Comparison of ENCODE assay signal across 8 mouse cellular contexts in genomic region chr13:51793425-51793891, GRCm38 (mm10). TPM values are rescaled to one million over a fixed set of nuclear protein-coding genes. Genes with fewer than 3 reads are reported as not detected.
DNase-seq lines count a peak whose midpoint lies in the region; ATAC-seq lines count a peak whose summit lies in the region.

TSS of gene Sema4d (minus strand) at chr13:51793747.

- no peaks in the 10 kb centered on the region for H3K9me3 ChIP-seq in hindbrain, embryonic 14.5 days (ENCODE audit: control insufficient read depth, low read length)

- 0% methylated on average over 32 of the region's 52 CpGs for WGBS in hindbrain, embryonic 14.5 days

- H3K9ac ChIP-seq in hindbrain, embryonic 14.5 days, result peak within 1 kb of the TSS; percentile 93

- H3K4me2 ChIP-seq in hindbrain, embryonic 14.5 days (replicated peaks), result peak within 1 kb of the TSS; percentile 99

- ATAC-seq in hindbrain, embryonic 14.5 days (ENCODE audit: low FRiP score), result peak; percentile 75

- H3K4me3 ChIP-seq in hindbrain, embryonic 14.5 days (replicated peaks; ENCODE audit: low read length), result peak within 1 kb of the TSS; percentile 85

- H3K4me1 ChIP-seq in hindbrain, embryonic 14.5 days (replicated peaks; ENCODE audit: control insufficient read depth, insufficient read depth, low read length), result peaks cover 22% of the 10 kb centered on the region

- DNase-seq in T-cell, adult 2 months (ENCODE audit: low spot score), result peak; percentile 53
- peak; percentile 73 for DNase-seq in cerebellum, adult 8-10 months
- DNase-seq in frontal cortex, adult 2 months (ENCODE audit: extremely low spot score in 1 of 2, low spot score in 1 of 2), result peak in 1 of 2 experiments; percentile 72
- peak; percentile 75 for DNase-seq in hindbrain, embryonic 14.5 days (ENCODE audit: low spot score)
- DNase-seq in layer of hippocampus, postnatal 36 days, result peak; percentile 56 to 66
- DNase-seq in lung, postnatal 36 days, result peak; percentile 70
- DNase-seq in retina, postnatal 7 days (ENCODE audit: low read depth, low spot score), result peak; percentile 52
- DNase-seq in thymus, postnatal 4 days, result peak; percentile 90

- peak within 1 kb of the TSS; percentile 84 for H3K27ac ChIP-seq in hindbrain, embryonic 14.5 days

- H3K36me3 ChIP-seq in hindbrain, embryonic 14.5 days (replicated peaks; ENCODE audit: control insufficient read depth, insufficient read depth), result no peaks in the 10 kb centered on the region

- H3K27me3 ChIP-seq in hindbrain, embryonic 14.5 days (ENCODE audit: control insufficient read depth, insufficient read depth, low read length), result 0 out of 2 replicates have a peak, but pooled peaks cover 4% of the 10 kb centered on the region

RNA-seq across cellular contexts. Expression of gene Sema4d, which starts in this region (rescaled TPM):
- polyA plus RNA-seq in frontal cortex, adult 2 months (2012; rRNA removed), result 80.9 and 95.5 TPM in 2 replicates
- 16.2 and 17.8 TPM in 2 replicates for polyA plus RNA-seq in hindbrain, embryonic 14.5 days (2014; fragmentation: Nextera tagmentation; extraction: Ambion mirVana)
- total RNA-seq in layer of hippocampus, postnatal 36 days (2021), result 100 to 1,000 TPM in 1 of 2 experiments, 10 to 100 TPM in 1; 96.5 to 108 TPM
